Mouse (Mus musculus): ENCODE data around the gene Gm7849.
"Not testable (repeated sequence)": the region's sequence is repeated elsewhere in the genome, so short reads cannot be mapped to it uniquely, and the experiment has no call there.

The Gm7849 gene

GRCm38 (mm10) chr8:21456460-21456859 is at the start of gene Gm7849:
Gene Gm7849, minus strand, starts transcription at chr8:21456560.
- not testable (repeated sequence) for H3K27me3 ChIP-seq (ENCODE audit: control insufficient read depth, insufficient read depth, low read length, poor library complexity, severe bottlenecking); DNase-seq (ENCODE audit: low read depth, low spot score); H3K36me3 ChIP-seq (ENCODE audit: control insufficient read depth, insufficient read depth, low read length, poor library complexity, severe bottlenecking)

- not testable (repeated sequence) for DNase-seq (ENCODE audit: low read depth, low spot score); H3K36me3 ChIP-seq (ENCODE audit: control insufficient read depth, insufficient read depth, low read length, poor library complexity, severe bottlenecking); H3K27me3 ChIP-seq (ENCODE audit: control insufficient read depth, insufficient read depth, low read length, poor library complexity, severe bottlenecking)
Observed at GRCm38 (mm10) chr8:21427111-21427510, 29.2 kb downstream of the Gm7849 start, which contains the start of gene Defa36. Gene Defa36, plus strand, starts transcription at chr8:21427411.
